Mouse (Mus musculus): ENCODE measurements around the gene Proser2.

DNA sequence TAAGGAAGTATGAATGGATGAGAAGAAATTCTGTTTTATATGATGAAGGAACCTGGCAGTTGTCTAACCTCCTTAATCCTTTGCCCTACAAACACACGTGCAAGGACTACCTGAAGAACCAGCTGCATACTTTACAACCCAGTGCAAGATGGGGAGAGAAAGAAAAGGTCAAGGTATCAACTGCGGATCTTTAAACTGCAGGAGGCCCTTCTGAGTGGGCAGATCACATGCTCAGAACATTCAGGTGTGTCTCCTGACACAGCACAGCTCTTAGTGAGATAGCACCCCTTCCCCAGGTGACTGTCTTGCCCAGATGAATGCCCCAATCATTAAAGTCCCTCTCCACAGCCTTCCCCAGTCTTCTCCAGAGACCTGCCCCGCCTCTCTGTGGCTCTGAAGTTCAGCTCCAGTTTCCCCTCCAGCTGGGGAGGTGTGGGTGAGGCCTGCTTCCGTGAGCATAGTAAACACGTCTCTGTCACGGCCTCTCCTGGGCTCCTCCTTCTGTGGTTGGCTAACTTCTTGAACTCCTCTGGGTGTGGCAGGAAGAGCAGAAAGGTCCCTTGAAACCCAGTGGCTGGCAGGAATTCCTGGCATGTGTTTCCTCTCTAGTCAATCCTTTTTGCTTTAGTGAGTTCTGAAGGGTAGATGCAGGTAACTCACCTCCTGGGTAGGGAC lies 32.5 kb upstream of the Proser2 start:
- TF ChIP-seq GATA1 (IDR thresholded peaks at IDR 0.05; ENCODE audit: borderline replicate concordance, low read length) (no peak), FLI1 (IDR thresholded peaks at IDR 0.05; ENCODE audit: low read length) (no peak)

Data from megakaryocyte, embryonic 14.5 days (primary cell).